Mouse (Mus musculus) myocyte (in vitro differentiated cells): ENCODE measurements at regions not wholly inside any gene's neighbourhood (a gene's known extent, or its start where the extent isn't known, plus 50 kb on each side); places are given as distances from the start of the nearest gene placed in this dataset.

Source experiments
- CEBPB ChIP-seq: IDR thresholded peaks from 2 replicates; pipeline ENCODE4 v1.6.1; 2011; ENCODE audit warnings: mild to moderate bottlenecking, moderate library complexity; ENCODE audit not compliant: poor library complexity, insufficient read depth, severe bottlenecking
- E2F4 ChIP-seq: IDR thresholded peaks from one replicate; pipeline ENCODE4 v1.6.1; 2011; ENCODE audit warnings: mild to moderate bottlenecking, control low read depth, moderate library complexity; ENCODE audit not compliant: insufficient read depth
- MAX ChIP-seq: IDR thresholded peaks from one replicate; pipeline ENCODE4 v1.6.1; 2011; ENCODE audit warnings: low read depth, mild to moderate bottlenecking, control low read depth
- MYOD1 ChIP-seq, 3 experiments: IDR thresholded peaks; one replicate each; pipeline ENCODE4 v1.6.1; 2011; ENCODE audit warnings: control low read depth in 2 of 3, low read depth in 2 of 3, mild to moderate bottlenecking in 2 of 3, moderate library complexity in 1 of 3; ENCODE audit not compliant: insufficient read length in 2 of 3, control insufficient read depth in 1 of 3
- POLR2A ChIP-seq: IDR thresholded peaks from one replicate; pipeline ENCODE4 v1.6.1; 2011; ENCODE audit warnings: low read depth, mild to moderate bottlenecking, control low read depth, moderate library complexity; ENCODE audit not compliant: insufficient read length
- POLR2AphosphoS2 ChIP-seq: IDR thresholded peaks from one replicate; pipeline ENCODE4 v1.6.1; 2011; ENCODE audit warnings: low read depth, control low read depth; ENCODE audit not compliant: insufficient read length
- SRF ChIP-seq: IDR thresholded peaks from one replicate; pipeline ENCODE4 v1.6.1; 2011; ENCODE audit warnings: low read depth; ENCODE audit not compliant: control insufficient read depth, insufficient read length
- TCF12 ChIP-seq: IDR thresholded peaks from one replicate; pipeline ENCODE4 v1.6.1; 2011; ENCODE audit warnings: mild to moderate bottlenecking, control low read depth; ENCODE audit not compliant: poor library complexity, insufficient read depth, severe bottlenecking
- TCF3 ChIP-seq: IDR thresholded peaks from one replicate; pipeline ENCODE4 v1.6.1; 2011; ENCODE audit warnings: low read depth, control low read depth; ENCODE audit not compliant: insufficient read length
- USF1 ChIP-seq: IDR thresholded peaks from one replicate; pipeline ENCODE4 v1.6.1; 2011; ENCODE audit warnings: low read depth, mild to moderate bottlenecking, control low read depth, moderate library complexity

DNA sequence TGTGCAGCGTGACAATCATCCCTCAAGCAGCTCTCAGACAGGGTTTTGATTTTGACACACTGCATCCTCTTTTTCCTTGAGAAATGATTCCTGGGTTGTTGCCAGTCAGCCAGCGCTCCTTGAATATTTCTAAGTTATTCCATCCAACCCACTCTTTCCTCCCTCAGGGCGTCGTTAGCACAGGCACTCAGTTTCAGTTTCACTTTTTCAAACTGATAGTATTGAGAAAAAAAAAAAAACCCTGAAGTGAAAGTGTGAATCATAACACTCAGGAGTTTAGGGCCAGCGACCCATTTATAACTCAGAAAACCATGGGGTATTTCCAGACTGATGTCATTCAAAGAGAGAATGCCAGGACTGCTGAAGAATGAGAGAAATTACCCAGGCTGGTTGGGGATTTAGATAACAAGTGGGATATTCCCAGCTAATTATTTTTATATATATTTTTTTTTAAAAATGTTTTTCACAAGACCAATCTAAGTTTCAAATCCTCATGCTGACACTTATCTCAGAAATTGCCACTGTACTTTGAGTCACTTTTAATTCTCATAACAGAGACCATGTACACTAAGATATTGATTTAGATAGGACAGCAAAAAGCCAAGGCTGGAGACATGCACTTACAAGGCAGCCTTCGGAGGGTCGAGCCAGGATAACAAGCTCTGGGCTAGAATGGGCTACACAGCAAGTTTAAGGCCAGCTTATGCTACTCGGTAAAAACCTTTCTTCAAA, 106.5 kb downstream of the A730009L09Rik start:
- TF ChIP-seq TCF12 (no peak), CEBPB (no peak), MAX (no peak), POLR2AphosphoS2 (no peak), POLR2A (no peak), MYOD1 (IDR thresholded peaks at IDR 0.05; ENCODE audit: control insufficient read depth in 1 of 3, insufficient read length in 2 of 3, low read depth in 2 of 3) (no peak), USF1 (no peak), TCF3 (no peak), E2F4 (no peak), SRF (no peak)
